Comparison of ENCODE assay signal across 12 mouse cellular contexts in genomic region chr14:29268609-29269008, GRCm38 (mm10).
DNase-seq lines count a peak whose midpoint lies in the region; ATAC-seq lines count a peak whose summit lies in the region.
"Had no signal": no experiment of that assay in that cellular context is flagged by ENCODE, and none has a peak within 500 bp of the region (broad histone marks: within the 10 kb centered on the region; RNA-seq: fewer than 3 reads in every experiment).

No protein-coding gene starts in this region.

- no peaks in the 10 kb centered on the region for H3K36me3 ChIP-seq in midbrain, embryonic 11.5 days (ENCODE audit: control insufficient read depth, insufficient read depth, low read length)
- H3K36me3 ChIP-seq in midbrain, embryonic 14.5 days (ENCODE audit: control insufficient read depth, insufficient read depth, low read length): no peaks in the 10 kb centered on the region
- H3K36me3 ChIP-seq: forebrain, embryonic 12.5 days; G1E; intestine, embryonic 15.5 days; liver, embryonic 13.5 days had no signal

- H3K27me3 ChIP-seq in midbrain, embryonic 11.5 days (ENCODE audit: control insufficient read depth, insufficient read depth, low read length): no peaks in the 10 kb centered on the region
- H3K27me3 ChIP-seq in midbrain, embryonic 14.5 days (ENCODE audit: control insufficient read depth, insufficient read depth, low read length): no peaks in the 10 kb centered on the region
- H3K27me3 ChIP-seq: forebrain, embryonic 12.5 days; intestine, embryonic 15.5 days; liver, embryonic 13.5 days had no signal

- no peak overlapping the region for H3K27ac ChIP-seq in midbrain, embryonic 11.5 days (ENCODE audit: low read depth, low read length)
- H3K27ac ChIP-seq in midbrain, embryonic 14.5 days (replicated peaks; ENCODE audit: low read depth, low read length): no peak overlapping the region
- H3K27ac ChIP-seq: forebrain, embryonic 12.5 days; intestine, embryonic 15.5 days; liver, embryonic 13.5 days had no signal

- WGBS in midbrain, embryonic 11.5 days: 64% methylated on average over 5 of the region's 5 CpGs
- 60% methylated on average over 5 of the region's 5 CpGs for WGBS in midbrain, embryonic 14.5 days

- peaks cover 8% of the 10 kb centered on the region for H3K4me1 ChIP-seq in midbrain, embryonic 11.5 days (ENCODE audit: control insufficient read depth, insufficient read depth, low read length)
- H3K4me1 ChIP-seq in midbrain, embryonic 14.5 days (ENCODE audit: control insufficient read depth, insufficient read depth, low read length): no peaks in the 10 kb centered on the region
- H3K4me1 ChIP-seq: intestine, embryonic 15.5 days; liver, embryonic 13.5 days had no signal

- H3K4me3 ChIP-seq in midbrain, embryonic 11.5 days (ENCODE audit: low read depth, low read length): no peak overlapping the region
- no peak overlapping the region for H3K4me3 ChIP-seq in midbrain, embryonic 14.5 days (replicated peaks; ENCODE audit: low read depth, low read length)
- H3K4me3 ChIP-seq: forebrain, embryonic 12.5 days; intestine, embryonic 15.5 days; liver, embryonic 13.5 days had no signal

- DNase-seq in adrenal gland, adult 2 months: peak; percentile 63
- no peak for DNase-seq in adrenal gland, postnatal 4 days (ENCODE audit: low spot score in 2 of 2)
- DNase-seq in midbrain, embryonic 11.5 days (ENCODE audit: low spot score, missing footprints): peak; percentile 86
- no peak for DNase-seq in midbrain, embryonic 14.5 days
- peak; percentile 61 for DNase-seq in embryo, embryonic 11 days
- DNase-seq in retina, embryonic 14.5 days (ENCODE audit: low spot score): peak; percentile 39
- no peak for DNase-seq in urinary bladder, adult 2 months (ENCODE audit: low spot score)
- no peak for DNase-seq in ovary, postnatal 14 days (ENCODE audit: low spot score)
- DNase-seq: liver, embryonic 13.5 days had no signal

- ATAC-seq in midbrain, embryonic 11.5 days (ENCODE audit: low FRiP score): no peak
- no peak for ATAC-seq in midbrain, embryonic 14.5 days (ENCODE audit: low FRiP score, low TSS enrichment)
- ATAC-seq: intestine, embryonic 15.5 days had no signal

- H3K4me2 ChIP-seq in midbrain, embryonic 11.5 days: no peak overlapping the region
- no peak overlapping the region for H3K4me2 ChIP-seq in midbrain, embryonic 14.5 days (ENCODE audit: low read length)
- H3K4me2 ChIP-seq: forebrain, embryonic 12.5 days; intestine, embryonic 15.5 days; liver, embryonic 13.5 days had no signal

- H3K9ac ChIP-seq in midbrain, embryonic 11.5 days (ENCODE audit: low read length): no peak overlapping the region
- H3K9ac ChIP-seq in midbrain, embryonic 14.5 days (replicated peaks; ENCODE audit: low read length): no peak overlapping the region
- H3K9ac ChIP-seq: forebrain, embryonic 12.5 days; intestine, embryonic 15.5 days; liver, embryonic 13.5 days had no signal

- no peaks in the 10 kb centered on the region for H3K9me3 ChIP-seq in midbrain, embryonic 11.5 days (ENCODE audit: control insufficient read depth, low read length)
- no peaks in the 10 kb centered on the region for H3K9me3 ChIP-seq in midbrain, embryonic 14.5 days (ENCODE audit: control insufficient read depth, low read length)
- H3K9me3 ChIP-seq: forebrain, embryonic 12.5 days; intestine, embryonic 15.5 days; liver, embryonic 13.5 days had no signal

Comparison
In these comparisons a context has a peak if more than half of its experiments do, and no peak if none do; other contexts are left out.
1. DNase-seq: peak in adrenal gland, adult 2 months (single experiment), midbrain, embryonic 11.5 days (single experiment), embryo, embryonic 11 days (single experiment) and retina, embryonic 14.5 days (single experiment); none in adrenal gland, postnatal 4 days (0 of 2), midbrain, embryonic 14.5 days (single experiment), urinary bladder, adult 2 months (single experiment) and ovary, postnatal 14 days (single experiment).